Mouse (Mus musculus) liver, embryonic 14.5 days (tissue): ENCODE measurements around the gene Fam214a. TPM values are rescaled to one million over a fixed set of nuclear protein-coding genes. Genes with fewer than 3 reads are reported as not detected.

Experiments
- ATAC-seq: fragments of 200-750 bp; cut with Nextera tagmentation; 2 replicates; pipeline ENCODE4 v1.8.0; 2017; ENCODE audit warnings: moderate number of reproducible peaks, mild to moderate bottlenecking, moderate library complexity; ENCODE audit not compliant: insufficient read depth
- DNase-seq, 3 experiments: peaks; one replicate each; pipeline ENCODE4 v3.0.0-alpha.2; 2012 to 2013; ENCODE audit warnings: low read depth in 3 of 3, low spot score in 3 of 3
- H3K27ac ChIP-seq: fragments of 300-500 bp; sonication (generic); 2 replicates; pipeline ENCODE4 v1.5.1; 2014; ENCODE audit warnings: moderate library complexity, mild to moderate bottlenecking, control low read depth, inconsistent platforms
- H3K27me3 ChIP-seq: fragments of 300-500 bp; sonication (generic); 2 replicates; pipeline ENCODE4 v1.6.1; 2014; ENCODE audit warnings: mild to moderate bottlenecking, low read length, moderate library complexity; ENCODE audit not compliant: control insufficient read depth, insufficient read depth
- H3K36me3 ChIP-seq: fragments of 300-500 bp; sonication (generic); replicated peaks from 2 replicates; pipeline ENCODE4 v1.6.1; 2014; ENCODE audit warnings: low read depth; ENCODE audit not compliant: control insufficient read depth, insufficient read depth
- H3K4me1 ChIP-seq, 2 experiments: fragments of 200-500 bp in 1 of 2; fragments of 300-500 bp in 1 of 2; sonication (generic) in 1 of 2; replicated peaks; 2 replicates each; pipeline ENCODE4 v1.6.1; 2012 to 2014; ENCODE audit warnings: antibody characterized with exemption in 1 of 2, inconsistent platforms in 1 of 2, low read length in 1 of 2; ENCODE audit not compliant: control insufficient read depth in 2 of 2, insufficient read depth in 2 of 2
- H3K4me2 ChIP-seq: fragments of 300-500 bp; sonication (generic); 2 replicates; pipeline ENCODE4 v1.6.1; 2014; ENCODE audit warnings: low read depth, mild to moderate bottlenecking, control low read depth, moderate library complexity
- H3K4me3 ChIP-seq, 2 experiments: fragments of 200-500 bp in 1 of 2; fragments of 300-500 bp in 1 of 2; sonication (generic) in 1 of 2; 2 replicates each; pipeline ENCODE4 v1.5.1; 2012 to 2014; ENCODE audit warnings: low read depth in 2 of 2, low read length in 2 of 2, mild to moderate bottlenecking in 2 of 2, control low read depth in 1 of 2, inconsistent platforms in 1 of 2, moderate library complexity in 1 of 2; ENCODE audit not compliant: insufficient read depth in 1 of 2
- H3K9ac ChIP-seq: fragments of 300-500 bp; sonication (generic); replicated peaks from 2 replicates; pipeline ENCODE4 v1.6.1; 2014; ENCODE audit warnings: mild to moderate bottlenecking, control low read depth, moderate library complexity
- H3K9me3 ChIP-seq: fragments of 300-500 bp; sonication (generic); 2 replicates; pipeline ENCODE4 v1.6.1; 2016; ENCODE audit warnings: low read length, mixed read lengths; ENCODE audit not compliant: control insufficient read depth
- CTCF ChIP-seq: IDR thresholded peaks from 2 replicates; pipeline ENCODE4 v1.5.1; 2016; ENCODE audit warnings: antibody characterized with exemption, low read depth, control low read depth
- EP300 ChIP-seq: IDR thresholded peaks from 2 replicates; pipeline ENCODE4 v1.6.1; 2016; ENCODE audit warnings: antibody characterized with exemption, low read depth
- WGBS: fragments of 180-500 bp; shearing (Covaris S2); extraction: QIAGEN DNeasy Blood & Tissue Kit; methylation state at CpG from one replicate; pipeline ENCODE4 v1.1.7; 2014; ENCODE audit not compliant: insufficient replicate concordance; 5-methylcytosine and 5-hydroxymethylcytosine counted together
- polyA plus RNA-seq, 2 experiments: library from polyadenylated mRNA; depleted of rRNA in 1 of 2; stranded (reverse) in 1 of 2; unstranded in 1 of 2; fragments of >200 nt; fragmentation: Nextera tagmentation in 1 of 2; extraction: Ambion mirVana in 1 of 2; gene quantifications; 2 replicates each; pipeline versions ENCODE4 v1.2.1 to v1.2.3; 2012 to 2014

Fam214a gene
- polyA plus RNA-seq, 2 experiments, result 0.78 to 1.5 TPM

DNA sequence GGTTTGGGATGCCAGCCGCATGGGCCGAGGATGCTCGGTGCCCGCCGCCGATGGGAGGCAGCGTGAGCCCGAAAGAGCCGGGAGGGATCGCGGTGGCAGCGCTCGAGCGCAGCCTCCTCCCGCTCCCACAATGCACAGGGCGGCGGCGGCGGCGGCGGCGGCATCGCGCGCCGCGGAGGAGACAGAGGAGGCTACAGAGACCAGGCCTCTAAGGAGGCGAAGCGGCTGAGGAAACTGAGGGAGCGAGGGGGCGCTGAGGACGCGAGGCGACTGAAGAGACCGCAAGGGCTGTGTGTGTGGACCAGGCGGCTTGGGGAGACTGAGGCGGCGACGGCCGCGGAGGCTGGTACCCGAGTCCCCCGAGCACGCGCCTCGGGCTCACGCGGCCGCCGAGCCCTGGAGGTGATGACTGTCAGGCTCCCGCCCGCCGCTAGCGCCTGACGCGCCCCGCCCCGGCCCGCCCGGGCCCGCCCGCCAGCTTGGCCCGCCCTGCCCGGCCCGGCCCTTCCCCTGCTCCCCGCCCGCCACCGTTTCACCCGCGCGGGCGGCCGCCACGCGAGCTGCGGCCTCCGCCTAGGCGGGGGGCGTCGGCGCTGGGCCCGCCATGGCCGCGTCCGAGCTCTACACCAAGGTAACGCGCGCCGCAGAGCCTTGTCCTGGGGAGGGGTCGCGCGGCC, 118.5 kb downstream of the Fam214a start:
- H3K27me3 ChIP-seq, result peaks cover 33% of the 10 kb centered on the region
- no peaks in the 10 kb centered on the region for H3K9me3 ChIP-seq
- no peak overlapping the region for H3K27ac ChIP-seq
- TF ChIP-seq EP300, result no peak
- no peak for TF ChIP-seq CTCF
- 2% methylated on average over 69 of the region's 92 CpGs for WGBS
- H3K9ac ChIP-seq, result peak overlapping the region; percentile 56
- H3K4me2 ChIP-seq, result peak overlapping the region; percentile 67
- ATAC-seq (peak; percentile 99), DNase-seq (peak; percentile 45 to 50 (median 47))
- peak overlapping the region; percentile 62 to 65 for H3K4me3 ChIP-seq
- peaks cover 0 to 6% of the 10 kb centered on the region in 2 experiments; a peak in 2 of 4 replicates for H3K4me1 ChIP-seq
- H3K36me3 ChIP-seq, result no peaks in the 10 kb centered on the region

DNA sequence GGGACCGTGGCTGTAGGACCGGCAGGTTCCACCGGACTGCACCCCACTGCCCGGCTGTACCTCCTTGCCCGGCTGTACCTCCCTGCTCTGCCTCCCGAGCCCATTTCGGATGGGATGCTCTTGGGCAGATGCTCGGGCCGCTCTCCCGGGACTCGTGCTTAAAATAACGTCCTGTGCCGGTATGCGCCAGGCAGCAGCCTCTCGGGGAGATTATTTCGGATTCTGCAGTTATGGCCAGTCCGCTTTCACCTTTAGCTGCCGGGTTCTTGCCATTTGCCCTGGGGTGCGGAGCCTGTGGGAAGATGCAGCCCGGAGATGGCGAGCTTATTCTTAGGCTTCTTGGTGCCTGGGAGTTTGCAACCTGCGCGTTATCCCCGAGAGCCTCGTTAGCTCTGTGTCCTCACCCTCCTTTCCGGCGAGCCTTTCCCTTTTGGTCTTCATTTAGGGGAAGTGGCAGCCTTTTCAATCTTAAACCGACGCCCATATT, 119.1 kb downstream of the Fam214a start:
- no peak for TF ChIP-seq CTCF
- no peak for TF ChIP-seq EP300
- Histone ChIP-seq H3K4me1 (peaks cover 0 to 6% of the 10 kb centered on the region in 2 experiments; a peak in 2 of 4 replicates), H3K27ac (no peak overlapping the region), H3K9me3 (no peaks in the 10 kb centered on the region), H3K4me3 (peak overlapping the region; percentile 57 to 65), H3K9ac (peak overlapping the region; percentile 56), H3K27me3 (peaks cover 33% of the 10 kb centered on the region), H3K36me3 (no peaks in the 10 kb centered on the region), H3K4me2 (peak overlapping the region; percentile 67)
- under 1% methylated on average over 29 of the region's 29 CpGs for WGBS
- DNase-seq (no peak), ATAC-seq (peak; percentile 32; the same call in 1 of the 2 replicates)

DNA sequence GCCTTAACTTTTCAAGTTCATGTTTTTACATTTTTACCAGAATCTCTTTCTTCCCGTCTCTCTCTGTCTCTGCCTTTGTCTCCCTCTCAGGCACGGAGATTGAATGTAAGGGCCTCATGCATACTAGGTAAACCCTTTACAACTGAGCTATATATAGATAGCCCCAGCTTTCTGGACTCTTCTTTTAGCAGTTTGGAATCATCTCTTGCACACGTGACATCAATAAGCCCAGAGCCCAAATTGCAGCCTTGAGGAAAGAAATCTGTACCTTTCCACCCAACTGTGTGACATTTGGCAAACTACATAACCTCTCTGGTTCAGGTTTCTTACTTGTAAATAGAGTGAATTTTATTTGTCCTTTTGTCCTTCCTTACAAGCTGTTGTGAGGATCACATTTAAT, 119.7 kb downstream of the Fam214a start:
- peaks cover 0 to 6% of the 10 kb centered on the region in 2 experiments; a peak in 2 of 4 replicates for H3K4me1 ChIP-seq
- no peak overlapping the region for H3K4me3 ChIP-seq
- TF ChIP-seq EP300, result no peak
- TF ChIP-seq CTCF, result no peak
- peak overlapping the region; percentile 67 for H3K4me2 ChIP-seq
- peaks cover 33% of the 10 kb centered on the region for H3K27me3 ChIP-seq
- WGBS, result 34% methylated on average over 3 of the region's 3 CpGs
- no peak overlapping the region for H3K9ac ChIP-seq
- DNase-seq, result no peak
- H3K27ac ChIP-seq, result no peak overlapping the region
- no peaks in the 10 kb centered on the region for H3K9me3 ChIP-seq
- H3K36me3 ChIP-seq, result no peaks in the 10 kb centered on the region
- no peak for ATAC-seq

DNA sequence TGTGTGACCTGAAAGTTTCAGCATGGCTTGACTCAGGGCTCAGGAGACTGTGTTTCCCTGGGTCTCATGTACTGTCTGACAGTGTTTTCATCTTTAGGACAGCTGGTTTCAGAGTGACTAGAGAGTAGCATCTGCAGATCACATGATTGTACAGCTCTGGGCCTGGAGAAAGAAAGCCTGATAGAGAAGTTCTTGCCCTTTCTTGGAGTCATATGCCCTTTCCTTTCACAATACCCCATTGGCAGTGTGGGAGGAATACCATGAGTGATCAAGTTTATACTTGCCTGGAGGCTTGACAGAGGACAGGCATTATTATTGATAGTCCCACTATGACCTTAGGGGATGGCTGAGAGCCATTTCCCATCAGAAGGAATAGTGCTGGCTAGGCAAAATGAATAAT, 124.5 kb downstream of the Fam214a start:
- Histone ChIP-seq H3K4me2 (no peak overlapping the region), H3K4me3 (no peak overlapping the region), H3K9me3 (no peaks in the 10 kb centered on the region), H3K9ac (no peak overlapping the region), H3K36me3 (no peaks in the 10 kb centered on the region), H3K27me3 (peaks cover 7% of the 10 kb centered on the region), H3K27ac (no peak overlapping the region), H3K4me1 (no peaks in the 10 kb centered on the region)
- no peak for TF ChIP-seq CTCF
- no peak for TF ChIP-seq EP300
- no peak for ATAC-seq
- no peak for DNase-seq

Other genes with a start within 250 kb of the Fam214a start
- gene Onecut1, start 91.0 kb upstream of the Fam214a start, polyA plus RNA-seq (2012; rRNA removed), result 0.84 and 1.1 TPM in 2 replicates
- 0.77 and 1.6 TPM in 2 replicates for gene Onecut1, start 91.0 kb upstream of the Fam214a start, polyA plus RNA-seq (2014; fragmentation: Nextera tagmentation; extraction: Ambion mirVana)
- gene Arpp19, start 84.7 kb downstream of the Fam214a start, polyA plus RNA-seq (2012; rRNA removed), result 11.6 and 31.4 TPM in 2 replicates
- 151 and 156 TPM in 2 replicates for gene Arpp19, start 84.7 kb downstream of the Fam214a start, polyA plus RNA-seq (2014; fragmentation: Nextera tagmentation; extraction: Ambion mirVana)
- gene Myo5a, start 118.1 kb downstream of the Fam214a start, polyA plus RNA-seq (2012; rRNA removed), result 0.87 and 1.3 TPM in 2 replicates
- gene Myo5a, start 118.1 kb downstream of the Fam214a start, polyA plus RNA-seq (2014; fragmentation: Nextera tagmentation; extraction: Ambion mirVana), result 1.2 and 1.6 TPM in 2 replicates